In genomic region chr9:103894376-103894775, GRCm38 (mm10) we compare ENCODE assay signal across 30 mouse cellular contexts.
"Had no signal": no experiment of that assay in that cellular context is flagged by ENCODE, and none has a peak within 500 bp of the region (broad histone marks: within the 10 kb centered on the region; RNA-seq: fewer than 3 reads in every experiment).

No protein-coding gene starts in this region.

- H3K27ac ChIP-seq: heart, adult 2 months; heart, embryonic 13.5 days; heart, embryonic 15.5 days; hindbrain, embryonic 10.5 days; hindbrain, embryonic 12.5 days; hindbrain, embryonic 14.5 days; intestine, embryonic 15.5 days; layer of hippocampus, adult 2 months; limb, embryonic 13.5 days; limb, embryonic 15.5 days; liver, embryonic 13.5 days; liver, embryonic 15.5 days had no signal

- ATAC-seq: hindbrain, embryonic 16.5 days; inflammation-experienced regulatory T-cells, adult 6 months; intestine, embryonic 15.5 days; intestine, postnatal 0 days had no signal

- H3K4me2 ChIP-seq: heart, embryonic 11.5 days; heart, embryonic 13.5 days; heart, embryonic 15.5 days; hindbrain, embryonic 12.5 days; hindbrain, embryonic 14.5 days; intestine, embryonic 15.5 days; limb, embryonic 13.5 days; limb, embryonic 15.5 days; liver, embryonic 11.5 days; liver, embryonic 13.5 days; liver, embryonic 15.5 days had no signal

- H3K27me3 ChIP-seq: heart, embryonic 13.5 days; heart, embryonic 15.5 days; hindbrain, embryonic 12.5 days; intestine, embryonic 15.5 days; limb, embryonic 13.5 days; limb, embryonic 15.5 days; liver, embryonic 13.5 days; liver, embryonic 15.5 days had no signal

- H3K4me3 ChIP-seq: heart, adult 2 months; heart, embryonic 13.5 days; heart, embryonic 15.5 days; hindbrain, embryonic 10.5 days; hindbrain, embryonic 12.5 days; intestine, embryonic 15.5 days; layer of hippocampus, adult 2 months; limb, embryonic 13.5 days; limb, embryonic 15.5 days; liver, embryonic 13.5 days; liver, embryonic 15.5 days had no signal

- H3K36me3 ChIP-seq: heart, embryonic 13.5 days; heart, embryonic 15.5 days; hindbrain, embryonic 10.5 days; hindbrain, embryonic 12.5 days; intestine, embryonic 15.5 days; limb, embryonic 13.5 days; limb, embryonic 15.5 days; liver, embryonic 13.5 days; liver, embryonic 15.5 days had no signal

- H3K9ac ChIP-seq: heart, embryonic 13.5 days; heart, embryonic 15.5 days; hindbrain, embryonic 12.5 days; hindbrain, embryonic 14.5 days; intestine, embryonic 15.5 days; limb, embryonic 13.5 days; limb, embryonic 15.5 days; liver, embryonic 13.5 days; liver, embryonic 15.5 days had no signal

- H3K4me1 ChIP-seq: hindbrain, embryonic 10.5 days; hindbrain, embryonic 12.5 days; intestine, embryonic 15.5 days; limb, embryonic 13.5 days; limb, embryonic 15.5 days; liver, embryonic 13.5 days; liver, embryonic 15.5 days had no signal

- H3K9me3 ChIP-seq: heart, embryonic 13.5 days; heart, embryonic 15.5 days; hindbrain, embryonic 10.5 days; hindbrain, embryonic 12.5 days; intestine, embryonic 15.5 days; limb, embryonic 13.5 days; limb, embryonic 15.5 days; liver, embryonic 13.5 days; liver, embryonic 15.5 days had no signal

- DNase-seq: gastrocnemius, postnatal 14 days; gastrocnemius, postnatal 36 days; heart, adult 2 months; heart, postnatal 14 days; heart, postnatal 4 days; kidney, adult 18-20 months; kidney, adult 8-10 months; kidney, postnatal 10 days; kidney, postnatal 25 days; kidney, postnatal 4 days; layer of hippocampus, adult 9-11 months; layer of hippocampus, postnatal 36 days; left cerebral cortex, postnatal 4 days; liver, embryonic 13.5 days; lung, adult 18-20 months had no signal
